Mouse (Mus musculus) central nervous system, embryonic 11.5 days (tissue): ENCODE measurements around the gene Slc7a6. TPM values are rescaled to one million over a fixed set of nuclear protein-coding genes. Genes with fewer than 3 reads are reported as not detected.

ENCODE experiments used
- polyA plus RNA-seq: library from polyadenylated mRNA; depleted of rRNA; stranded (reverse); fragments of >200 nt; gene quantifications from 2 replicates; pipeline ENCODE4 v1.2.3, GENCODE M21; 2012; rRNA removed

Gene Slc7a6
- polyA plus RNA-seq = 42.4 and 53.0 TPM in 2 replicates

GRCm38 (mm10) chr8:106168356-106169016 lies at the start of gene Slc7a6:
Gene Slc7a6, plus strand, starts transcription at chr8:106168857.

GRCm38 (mm10) chr8:106136156-106137130 lies 32.2 kb upstream of the Slc7a6 start, which contains the start of gene Esrp2:
Gene Esrp2, minus strand, starts transcription at chr8:106136974.

GRCm38 (mm10) chr8:106149801-106150652 lies 18.6 kb upstream of the Slc7a6 start, which contains the start of gene Pla2g15:
Gene Pla2g15, plus strand, starts transcription at chr8:106150399.

GRCm38 (mm10) chr8:106210821-106211345 lies 42.2 kb downstream of the Slc7a6 start, which contains the start of the genes Slc7a6os and Prmt7:
Gene Slc7a6os, minus strand, starts transcription at chr8:106210935.
Gene Prmt7, plus strand, starts transcription at chr8:106210936.

Other genes with a start within 250 kb of the Slc7a6 start
- 4.3 and 4.7 TPM in 2 replicates for gene Ctrl, start 235.0 kb upstream of the Slc7a6 start, polyA plus RNA-seq
- 31.9 and 69.0 TPM in 2 replicates for gene Psmb10, start 230.4 kb upstream of the Slc7a6 start, polyA plus RNA-seq
- gene Lcat, start 225.5 kb upstream of the Slc7a6 start, polyA plus RNA-seq = 2.9 and 5.5 TPM in 2 replicates
- gene Slc12a4, start 202.8 kb upstream of the Slc7a6 start, polyA plus RNA-seq = 16.1 and 33.0 TPM in 2 replicates
- not detected in 2 replicates for gene Dpep3, start 189.4 kb upstream of the Slc7a6 start, polyA plus RNA-seq
- gene Dus2, start 177.5 kb upstream of the Slc7a6 start, polyA plus RNA-seq = 16.8 and 20.7 TPM in 2 replicates
- gene Dpep2nb, start 162.9 kb upstream of the Slc7a6 start, polyA plus RNA-seq = not detected in 2 replicates
- 11.4 and 12.7 TPM in 2 replicates for gene Ddx28, start 157.0 kb upstream of the Slc7a6 start, polyA plus RNA-seq
- 12.8 and 27.0 TPM in 2 replicates for gene Nfatc3, start 110.0 kb upstream of the Slc7a6 start, polyA plus RNA-seq
- gene Esrp2, start 31.9 kb upstream of the Slc7a6 start, polyA plus RNA-seq = 1.3 and 2.7 TPM in 2 replicates
- 11.1 and 11.7 TPM in 2 replicates for gene Pla2g15, start 18.5 kb upstream of the Slc7a6 start, polyA plus RNA-seq
- gene Slc7a6os, start 42.1 kb downstream of the Slc7a6 start, polyA plus RNA-seq = 48.7 and 66.0 TPM in 2 replicates
- 34.2 and 39.2 TPM in 2 replicates for gene Prmt7, start 42.1 kb downstream of the Slc7a6 start, polyA plus RNA-seq
- 7.8 and 9.7 TPM in 2 replicates for gene Smpd3, start 169.1 kb downstream of the Slc7a6 start, polyA plus RNA-seq
- gene Zfp90, start 246.5 kb downstream of the Slc7a6 start, polyA plus RNA-seq = 26.3 and 27.3 TPM in 2 replicates